21 mouse cellular contexts compared by ENCODE assay signal in genomic region chr9:61638908-61639307, GRCm38 (mm10).
"Had no signal": no experiment of that assay in that cellular context is flagged by ENCODE, and none has a peak within 500 bp of the region (broad histone marks: within the 10 kb centered on the region; RNA-seq: fewer than 3 reads in every experiment).

No protein-coding gene starts in this region.

- H3K27me3 ChIP-seq: lung, embryonic 15.5 days had no signal

- H3K4me3 ChIP-seq: limb, embryonic 15.5 days; lung, embryonic 15.5 days; midbrain, embryonic 12.5 days; stomach, embryonic 15.5 days had no signal

- DNase-seq: kidney, adult 2 months; kidney, postnatal 25 days; liver, postnatal 0 days; lung, postnatal 10 days; lung, postnatal 4 days; right cerebral cortex, adult 18-20 months; right cerebral cortex, postnatal 14 days; right cerebral cortex, postnatal 4 days; spleen, adult 18-20 months; thymus, adult 2 months; thymus, postnatal 14 days; thymus, postnatal 4 days had no signal

- H3K9me3 ChIP-seq: limb, embryonic 15.5 days; lung, embryonic 15.5 days; midbrain, embryonic 12.5 days; stomach, embryonic 15.5 days had no signal

- H3K9ac ChIP-seq: limb, embryonic 15.5 days; liver, embryonic 14.5 days; liver, postnatal 0 days; lung, embryonic 15.5 days; midbrain, embryonic 12.5 days; stomach, embryonic 15.5 days had no signal

- H3K27ac ChIP-seq: kidney, postnatal 0 days; limb, embryonic 15.5 days; liver, embryonic 14.5 days; lung, embryonic 15.5 days; midbrain, embryonic 12.5 days; stomach, embryonic 15.5 days had no signal

- ATAC-seq: intestine, postnatal 0 days; liver, postnatal 0 days; midbrain, embryonic 16.5 days had no signal

- H3K4me1 ChIP-seq: lung, embryonic 15.5 days; stomach, embryonic 15.5 days had no signal

- H3K4me2 ChIP-seq: limb, embryonic 15.5 days; liver, embryonic 11.5 days; lung, embryonic 15.5 days; midbrain, embryonic 12.5 days; stomach, embryonic 15.5 days had no signal

- H3K36me3 ChIP-seq: limb, embryonic 15.5 days; lung, embryonic 15.5 days; midbrain, embryonic 12.5 days; stomach, embryonic 15.5 days had no signal
